Mouse (Mus musculus) layer of hippocampus, postnatal 25 days (tissue): Measurements from ENCODE around the gene Srsf9. TPM values are rescaled to one million over a fixed set of nuclear protein-coding genes. Genes with fewer than 3 reads are reported as not detected.
"Not testable (repeated sequence)": the region's sequence is repeated elsewhere in the genome, so short reads cannot be mapped to it uniquely, and the experiment has no call there.

ENCODE experiments used
- DNase-seq, 2 experiments: peaks; one replicate each; pipeline ENCODE4 v3.0.0; 2022; ENCODE audit warnings: mixed read lengths in 2 of 2, low spot score in 1 of 2; ENCODE audit errors: extremely low spot score in 1 of 2
- total RNA-seq, 2 experiments: library from RNA; stranded (reverse); gene quantifications; 2 replicates each; pipeline ENCODE4 v1.2.3; 2021

Srsf9 gene
- total RNA-seq, 2 experiments from 2014 or later: 79.8 to 90.6 TPM

GRCm38 (mm10) chr5:115362819-115363714, 36.1 kb downstream of the Srsf9 start:
- DNase-seq: no peak

GRCm38 (mm10) chr5:115364782-115365181, 37.8 kb downstream of the Srsf9 start:
- DNase-seq: no peak

- no peak for DNase-seq
Observed at GRCm38 (mm10) chr5:115371736-115372135, 44.8 kb downstream of the Srsf9 start.

- peak; percentile 13 to 23 for DNase-seq
Observed at GRCm38 (mm10) chr5:115373441-115374203, 46.6 kb downstream of the Srsf9 start.

- DNase-seq: no peak
Observed at GRCm38 (mm10) chr5:115374204-115374820, 47.3 kb downstream of the Srsf9 start.

- no peak for DNase-seq
Observed at GRCm38 (mm10) chr5:115375436-115375835, 48.5 kb downstream of the Srsf9 start.

- not testable (repeated sequence) for DNase-seq
Observed at GRCm38 (mm10) chr5:115378882-115379281, 51.9 kb downstream of the Srsf9 start.

Other genes starting within 250 kb of the Srsf9 start
- gene Gm10401, start 228.9 kb upstream of the Srsf9 start, total RNA-seq: not detected
- 1 to 10 TPM; 8.0 to 8.1 TPM for gene Acads, start 207.8 kb upstream of the Srsf9 start, total RNA-seq
- gene Unc119b, start 192.2 kb upstream of the Srsf9 start, total RNA-seq: 10 to 100 TPM; 26.8 to 30.9 TPM
- gene Mlec, start 169.0 kb upstream of the Srsf9 start, total RNA-seq: 10 to 100 TPM; 75.6 to 86.5 TPM
- 100 to 1,000 TPM; 118 to 121 TPM for gene Cabp1, start 132.8 kb upstream of the Srsf9 start, total RNA-seq
- 100 to 1,000 TPM in 1 of 2 experiments, 10 to 100 TPM in 1; 83.7 to 108 TPM for gene Pop5, start 91.3 kb upstream of the Srsf9 start, total RNA-seq
- gene Rnf10, start 54.3 kb upstream of the Srsf9 start, total RNA-seq: 100 to 1,000 TPM; 252 to 257 TPM
- 10 to 100 TPM; 38.5 to 42.8 TPM for gene Coq5, start 47.5 kb upstream of the Srsf9 start, total RNA-seq
- gene Dynll1, start 26.2 kb upstream of the Srsf9 start, total RNA-seq: 100 to 1,000 TPM; 799 to 873 TPM
- 10 to 100 TPM; 21.5 to 24.4 TPM for gene Gatc, start 14.0 kb downstream of the Srsf9 start, total RNA-seq
- 10 to 100 TPM; 22.9 to 28.6 TPM for gene Triap1, start 14.0 kb downstream of the Srsf9 start, total RNA-seq
- 100 to 1,000 TPM; 814 to 862 TPM for gene Cox6a1, start 21.8 kb downstream of the Srsf9 start, total RNA-seq
- gene Msi1, start 102.4 kb downstream of the Srsf9 start, total RNA-seq: 10 to 100 TPM; 52.5 to 57.1 TPM
- not detected for gene Pla2g1b, start 139.1 kb downstream of the Srsf9 start, total RNA-seq
- 10 to 100 TPM; 27.6 to 39.7 TPM for gene Sirt4, start 157.5 kb downstream of the Srsf9 start, total RNA-seq
- gene Pxn, start 179.5 kb downstream of the Srsf9 start, total RNA-seq: 10 to 100 TPM; 30.9 to 41.9 TPM
- 100 to 1,000 TPM; 251 to 264 TPM for gene Rplp0, start 232.3 kb downstream of the Srsf9 start, total RNA-seq
- gene Gcn1l1, start 238.1 kb downstream of the Srsf9 start, total RNA-seq: 10 to 100 TPM; 65.8 to 79.7 TPM